Mouse (Mus musculus): Measurements from ENCODE around the gene Pla2g15. TPM values are rescaled to one million over a fixed set of nuclear protein-coding genes. Genes with fewer than 3 reads are reported as not detected.

Gene Pla2g15
- polyA plus RNA-seq, 1 experiment = 35.4 TPM

GRCm38 (mm10) chr8:106178428-106178827 lies 28.2 kb downstream of the Pla2g15 start:
- DNase-seq (ENCODE audit: low read depth in 1 of 2, low spot score in 2 of 2) = no peak
- TF ChIP-seq CTCF (IDR thresholded peaks at IDR 0.05; ENCODE audit: extremely low read depth, insufficient read depth, insufficient read length, insufficient replicate concordance) (no peak), POLR2A (IDR thresholded peaks at IDR 0.05; ENCODE audit: low read depth, low read length) (no peak)
- no peak overlapping the region for H3K27ac ChIP-seq (ENCODE audit: insufficient read depth, low read length)
- H3K4me1 ChIP-seq (ENCODE audit: control insufficient read depth, insufficient read depth, insufficient read length) = no peaks in the 10 kb centered on the region
- 87% methylated on average over 2 of the region's 2 CpGs for WGBS
- H3K36me3 ChIP-seq (ENCODE audit: control insufficient read depth, insufficient read depth, low read length) = peaks cover 4% of the 10 kb centered on the region
- no peak overlapping the region for H3K4me3 ChIP-seq (ENCODE audit: extremely low read depth, insufficient read depth, insufficient read length)
- H3K27me3 ChIP-seq (ENCODE audit: control insufficient read depth, insufficient read depth, low read length) = no peaks in the 10 kb centered on the region

DNA sequence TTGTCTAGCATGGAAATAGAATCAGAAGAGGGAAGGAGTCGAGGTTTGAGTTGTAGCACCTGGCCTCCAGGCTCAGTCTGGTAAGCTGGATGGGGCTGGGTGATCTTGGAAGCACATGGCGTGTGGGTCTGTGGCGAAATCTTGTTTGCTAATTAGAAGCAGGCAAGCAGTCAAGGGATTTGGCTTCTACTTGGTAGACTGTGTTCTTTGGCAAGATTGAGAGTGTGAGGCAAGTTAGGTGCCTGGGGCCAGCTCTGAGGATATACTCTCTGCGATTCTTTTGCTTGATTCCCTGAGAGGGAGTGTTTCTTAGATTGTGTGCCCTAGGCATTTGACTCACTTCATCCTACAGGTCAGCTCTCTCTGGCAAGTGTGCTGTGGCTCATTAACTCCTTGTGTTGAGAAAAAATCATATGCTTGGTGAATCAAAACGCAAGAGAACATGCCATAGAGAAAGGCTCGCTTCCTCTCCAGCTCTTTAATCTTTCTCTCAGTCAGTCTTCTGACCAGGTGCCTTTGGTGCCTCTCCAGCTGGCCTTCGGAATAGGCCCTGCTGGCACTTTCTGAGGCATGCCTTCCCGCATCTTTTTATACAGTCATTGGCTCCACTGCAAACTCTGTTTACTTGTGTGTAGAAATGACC lies 35.5 kb downstream of the Pla2g15 start:
- Histone ChIP-seq H3K27ac (ENCODE audit: insufficient read depth, low read length) (no peak overlapping the region), H3K36me3 (ENCODE audit: control insufficient read depth, insufficient read depth, low read length) (peaks cover 6% of the 10 kb centered on the region), H3K27me3 (ENCODE audit: control insufficient read depth, insufficient read depth, low read length) (no peaks in the 10 kb centered on the region), H3K4me1 (ENCODE audit: control insufficient read depth, insufficient read depth, insufficient read length) (no peaks in the 10 kb centered on the region), H3K4me3 (ENCODE audit: extremely low read depth, insufficient read depth, insufficient read length) (no peak overlapping the region)
- DNase-seq (ENCODE audit: low read depth in 1 of 2, low spot score in 2 of 2) = no peak
- 86% methylated on average over 8 of the region's 8 CpGs for WGBS
- TF ChIP-seq POLR2A (IDR thresholded peaks at IDR 0.05; ENCODE audit: low read depth, low read length) (no peak), CTCF (IDR thresholded peaks at IDR 0.05; ENCODE audit: extremely low read depth, insufficient read depth, insufficient read length, insufficient replicate concordance) (no peak)

DNA sequence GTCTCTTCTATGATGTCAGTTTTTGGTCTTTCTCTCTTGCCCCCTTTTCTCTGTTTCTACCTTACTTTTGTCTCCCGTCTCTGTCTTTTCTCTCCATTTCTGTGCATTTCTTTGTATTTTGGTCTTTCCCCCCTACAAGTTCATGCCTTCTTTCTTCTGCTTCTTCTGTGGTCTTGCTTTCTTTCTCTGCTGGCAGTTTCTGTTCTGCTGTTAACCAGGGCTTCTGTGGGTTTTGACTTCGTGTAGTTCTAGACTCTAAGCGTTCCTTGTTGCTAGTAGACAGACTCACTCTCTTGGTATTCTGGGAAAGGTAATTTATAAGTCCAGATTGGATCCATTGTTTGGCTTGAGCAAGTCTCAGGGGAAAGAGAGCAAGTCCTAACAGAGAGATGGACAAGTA lies 36.2 kb downstream of the Pla2g15 start:
- 74% methylated on average over 3 of the region's 3 CpGs for WGBS
- no peak for DNase-seq (ENCODE audit: low read depth in 1 of 2, low spot score in 2 of 2)
- TF ChIP-seq POLR2A (IDR thresholded peaks at IDR 0.05; ENCODE audit: low read depth, low read length) (no peak), CTCF (IDR thresholded peaks at IDR 0.05; ENCODE audit: extremely low read depth, insufficient read depth, insufficient read length, insufficient replicate concordance) (no peak)
- H3K4me3 ChIP-seq (ENCODE audit: extremely low read depth, insufficient read depth, insufficient read length) = no peak overlapping the region
- H3K27me3 ChIP-seq (ENCODE audit: control insufficient read depth, insufficient read depth, low read length) = no peaks in the 10 kb centered on the region
- H3K36me3 ChIP-seq (ENCODE audit: control insufficient read depth, insufficient read depth, low read length) = peaks cover 6% of the 10 kb centered on the region
- no peaks in the 10 kb centered on the region for H3K4me1 ChIP-seq (ENCODE audit: control insufficient read depth, insufficient read depth, insufficient read length)
- H3K27ac ChIP-seq (ENCODE audit: insufficient read depth, low read length) = no peak overlapping the region

GRCm38 (mm10) chr8:106189162-106189561 lies 39.0 kb downstream of the Pla2g15 start:
- Histone ChIP-seq H3K27me3 (ENCODE audit: control insufficient read depth, insufficient read depth, low read length) (no peaks in the 10 kb centered on the region), H3K4me3 (ENCODE audit: extremely low read depth, insufficient read depth, insufficient read length) (no peak overlapping the region), H3K4me1 (ENCODE audit: control insufficient read depth, insufficient read depth, insufficient read length) (no peaks in the 10 kb centered on the region), H3K36me3 (ENCODE audit: control insufficient read depth, insufficient read depth, low read length) (peaks cover 5% of the 10 kb centered on the region), H3K27ac (ENCODE audit: insufficient read depth, low read length) (no peak overlapping the region)
- 93% methylated on average over 4 of the region's 4 CpGs for WGBS
- TF ChIP-seq CTCF (IDR thresholded peaks at IDR 0.05; ENCODE audit: extremely low read depth, insufficient read depth, insufficient read length, insufficient replicate concordance) (no peak), POLR2A (IDR thresholded peaks at IDR 0.05; ENCODE audit: low read depth, low read length) (no peak)
- no peak for DNase-seq (ENCODE audit: low read depth in 1 of 2, low spot score in 2 of 2)

DNA sequence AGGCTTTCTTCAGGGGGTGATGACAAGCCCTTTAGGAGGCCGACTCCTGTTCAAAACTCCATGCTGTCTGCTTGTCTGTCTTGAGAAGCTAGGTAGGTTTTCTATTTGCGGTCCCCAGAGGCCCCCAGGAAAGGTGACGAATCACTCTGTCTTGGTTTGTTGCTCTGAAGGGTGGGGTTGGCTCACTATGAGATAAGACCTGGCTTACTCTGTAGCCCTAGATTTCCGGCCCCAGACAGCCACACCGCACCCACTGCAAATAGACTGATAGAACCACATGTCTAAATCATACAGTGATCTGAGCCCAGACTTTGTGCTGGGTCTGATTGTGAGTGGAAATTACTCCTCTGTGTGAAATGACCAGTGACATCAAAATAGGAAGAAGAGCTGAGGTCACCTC lies 41.4 kb downstream of the Pla2g15 start:
- Histone ChIP-seq H3K27ac (ENCODE audit: insufficient read depth, low read length) (no peak overlapping the region), H3K4me1 (ENCODE audit: control insufficient read depth, insufficient read depth, insufficient read length) (no peaks in the 10 kb centered on the region), H3K36me3 (ENCODE audit: control insufficient read depth, insufficient read depth, low read length) (peaks cover 15% of the 10 kb centered on the region), H3K4me3 (ENCODE audit: extremely low read depth, insufficient read depth, insufficient read length) (no peak overlapping the region), H3K27me3 (ENCODE audit: control insufficient read depth, insufficient read depth, low read length) (no peaks in the 10 kb centered on the region)
- TF ChIP-seq CTCF (IDR thresholded peaks at IDR 0.05; ENCODE audit: extremely low read depth, insufficient read depth, insufficient read length, insufficient replicate concordance) (no peak), POLR2A (IDR thresholded peaks at IDR 0.05; ENCODE audit: low read depth, low read length) (no peak)
- DNase-seq (ENCODE audit: low read depth in 1 of 2, low spot score in 2 of 2) = no peak
- WGBS = 82% methylated on average over 5 of the region's 5 CpGs

DNA sequence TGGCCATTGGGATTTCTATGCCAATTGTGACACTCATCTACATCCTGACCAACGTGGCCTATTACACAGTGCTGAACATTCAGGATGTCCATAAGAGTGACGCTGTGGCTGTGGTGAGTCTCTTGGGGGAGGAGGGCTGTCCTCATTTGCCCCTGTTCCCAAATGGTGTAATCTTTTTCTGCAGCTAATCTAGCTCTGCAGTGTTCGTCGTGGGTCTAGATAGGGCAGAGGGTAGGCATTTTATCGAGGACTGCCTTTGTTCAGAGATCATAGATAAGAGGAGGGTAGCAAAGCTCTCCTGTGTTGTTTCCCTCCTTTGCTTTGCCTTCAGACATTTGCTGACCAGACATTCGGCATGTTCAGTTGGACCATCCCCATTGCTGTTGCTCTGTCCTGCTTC lies 43.0 kb downstream of the Pla2g15 start:
- WGBS = 83% methylated on average over 6 of the region's 6 CpGs

GRCm38 (mm10) chr8:106194062-106194461 lies 43.9 kb downstream of the Pla2g15 start:
- no peak overlapping the region for H3K27ac ChIP-seq (ENCODE audit: insufficient read depth, low read length)
- no peaks in the 10 kb centered on the region for H3K27me3 ChIP-seq (ENCODE audit: control insufficient read depth, insufficient read depth, low read length)
- no peak for DNase-seq (ENCODE audit: low read depth in 1 of 2, low spot score in 2 of 2)
- TF ChIP-seq POLR2A (IDR thresholded peaks at IDR 0.05; ENCODE audit: low read depth, low read length) = no peak
- TF ChIP-seq CTCF (IDR thresholded peaks at IDR 0.05; ENCODE audit: extremely low read depth, insufficient read depth, insufficient read length, insufficient replicate concordance) = no peak
- no peak overlapping the region for H3K4me3 ChIP-seq (ENCODE audit: extremely low read depth, insufficient read depth, insufficient read length)
- WGBS = 83% methylated on average over 5 of the region's 5 CpGs
- no peaks in the 10 kb centered on the region for H3K4me1 ChIP-seq (ENCODE audit: control insufficient read depth, insufficient read depth, insufficient read length)
- H3K36me3 ChIP-seq (ENCODE audit: control insufficient read depth, insufficient read depth, low read length) = peaks cover 16% of the 10 kb centered on the region

More for the DNA sequence above, 43.0 kb downstream of the Pla2g15 start:
- Histone ChIP-seq H3K4me3 (ENCODE audit: extremely low read depth, insufficient read depth, insufficient read length) (no peak overlapping the region), H3K4me1 (ENCODE audit: control insufficient read depth, insufficient read depth, insufficient read length) (no peaks in the 10 kb centered on the region), H3K27me3 (ENCODE audit: control insufficient read depth, insufficient read depth, low read length) (no peaks in the 10 kb centered on the region), H3K36me3 (ENCODE audit: control insufficient read depth, insufficient read depth, low read length) (peaks cover 16% of the 10 kb centered on the region), H3K27ac (ENCODE audit: insufficient read depth, low read length) (no peak overlapping the region)
- no peak for DNase-seq (ENCODE audit: low read depth in 1 of 2, low spot score in 2 of 2)
- TF ChIP-seq POLR2A (IDR thresholded peaks at IDR 0.05; ENCODE audit: low read depth, low read length) (no peak), CTCF (IDR thresholded peaks at IDR 0.05; ENCODE audit: extremely low read depth, insufficient read depth, insufficient read length, insufficient replicate concordance) (no peak)

Measured in spleen, adult 2 months (tissue).